Mouse (Mus musculus) limb, embryonic 11.5 days (tissue): ENCODE measurements around the gene Ubr4. TPM values are rescaled to one million over a fixed set of nuclear protein-coding genes. Genes with fewer than 3 reads are reported as not detected.

Experiments used
- ATAC-seq: fragments of 200-750 bp; cut with Nextera tagmentation; 2 replicates; pipeline ENCODE4 v1.8.0; 2017; ENCODE audit warnings: low read depth; ENCODE audit not compliant: insufficient number of reproducible peaks, low FRiP score, low TSS enrichment
- DNase-seq: peaks from one replicate; pipeline ENCODE4 v3.0.0-alpha.2; 2015; ENCODE audit warnings: low spot score
- H3K27ac ChIP-seq: fragments of 300-500 bp; sonication (generic); replicated peaks from 2 replicates; pipeline ENCODE4 v1.5.1; 2014; ENCODE audit warnings: low read depth, mild to moderate bottlenecking, low read length
- H3K27me3 ChIP-seq: fragments of 300-500 bp; sonication (generic); 2 replicates; pipeline ENCODE4 v1.6.1; 2014; ENCODE audit warnings: mild to moderate bottlenecking, low read length, mixed read lengths; ENCODE audit not compliant: control insufficient read depth, insufficient read depth
- H3K36me3 ChIP-seq: fragments of 300-500 bp; sonication (generic); 2 replicates; pipeline ENCODE4 v1.6.1; 2014; ENCODE audit warnings: mild to moderate bottlenecking, low read length, moderate library complexity, mixed read lengths; ENCODE audit not compliant: control insufficient read depth, insufficient read depth
- H3K4me1 ChIP-seq: fragments of 300-500 bp; sonication (generic); 2 replicates; pipeline ENCODE4 v1.6.1; 2014; ENCODE audit warnings: low read length, mixed read lengths; ENCODE audit not compliant: control insufficient read depth, insufficient read depth
- H3K4me2 ChIP-seq: fragments of 300-500 bp; sonication (generic); 2 replicates; pipeline ENCODE4 v1.6.1; 2014; ENCODE audit warnings: low read depth, mild to moderate bottlenecking, moderate library complexity; ENCODE audit not compliant: severe bottlenecking
- H3K4me3 ChIP-seq: fragments of 300-500 bp; sonication (generic); 2 replicates; pipeline ENCODE4 v1.5.1; 2014; ENCODE audit warnings: low read depth, low read length
- H3K9ac ChIP-seq: fragments of 300-500 bp; sonication (generic); 2 replicates; pipeline ENCODE4 v1.6.1; 2014; ENCODE audit warnings: mild to moderate bottlenecking, low read length
- H3K9me3 ChIP-seq: fragments of 300-500 bp; sonication (generic); 2 replicates; pipeline ENCODE4 v1.6.1; 2016; ENCODE audit warnings: low read length; ENCODE audit not compliant: control insufficient read depth
- WGBS: fragments of 180-500 bp; shearing (Covaris S2); extraction: QIAGEN DNeasy Blood & Tissue Kit; methylation state at CpG from one replicate; pipeline ENCODE4 v1.1.7; 2014; 5-methylcytosine and 5-hydroxymethylcytosine counted together
- polyA plus RNA-seq: library from polyadenylated mRNA; unstranded; fragments of >200 nt; fragmentation: Nextera tagmentation; extraction: Ambion mirVana; gene quantifications from 2 replicates; pipeline ENCODE4 v1.2.1, GENCODE M21; 2014

The Ubr4 gene
- polyA plus RNA-seq, 1 experiment from 2014 or later, result 87.0 TPM

GRCm38 (mm10) chr4:139368038-139368437, 15.6 kb downstream of the Ubr4 start:
- no peak overlapping the region for H3K4me3 ChIP-seq
- no peak overlapping the region for H3K9ac ChIP-seq
- no peaks in the 10 kb centered on the region for H3K27me3 ChIP-seq
- H3K27ac ChIP-seq, result no peak overlapping the region
- 93% methylated on average over 5 of the region's 5 CpGs for WGBS
- no peak for ATAC-seq
- no peaks in the 10 kb centered on the region for H3K4me1 ChIP-seq
- DNase-seq, result no peak
- H3K36me3 ChIP-seq, result peaks cover 54% of the 10 kb centered on the region
- H3K9me3 ChIP-seq, result no peaks in the 10 kb centered on the region
- no peak overlapping the region for H3K4me2 ChIP-seq

GRCm38 (mm10) chr4:139373130-139373529, 20.7 kb downstream of the Ubr4 start:
- 86% methylated on average over 4 of the region's 4 CpGs for WGBS
- H3K4me2 ChIP-seq, result no peak overlapping the region
- H3K36me3 ChIP-seq, result peaks cover 33% of the 10 kb centered on the region
- H3K4me1 ChIP-seq, result no peaks in the 10 kb centered on the region
- no peak overlapping the region for H3K9ac ChIP-seq
- H3K9me3 ChIP-seq, result no peaks in the 10 kb centered on the region
- ATAC-seq, result no peak
- DNase-seq, result no peak
- no peak overlapping the region for H3K4me3 ChIP-seq
- no peaks in the 10 kb centered on the region for H3K27me3 ChIP-seq
- no peak overlapping the region for H3K27ac ChIP-seq

- H3K27ac ChIP-seq, result no peak overlapping the region
- H3K4me3 ChIP-seq, result no peak overlapping the region
- ATAC-seq (no peak), DNase-seq (no peak)
- H3K27me3 ChIP-seq, result no peaks in the 10 kb centered on the region
- WGBS, result 89% methylated on average over 10 of the region's 10 CpGs
- no peaks in the 10 kb centered on the region for H3K4me1 ChIP-seq
- H3K9ac ChIP-seq, result no peak overlapping the region
- H3K36me3 ChIP-seq, result peaks cover 32% of the 10 kb centered on the region
- no peak overlapping the region for H3K4me2 ChIP-seq
- no peaks in the 10 kb centered on the region for H3K9me3 ChIP-seq
Observed at GRCm38 (mm10) chr4:139373531-139373930, 21.1 kb downstream of the Ubr4 start.

GRCm38 (mm10) chr4:139379719-139380118, 27.3 kb downstream of the Ubr4 start:
- Histone ChIP-seq H3K4me3 (peak overlapping the region; percentile 95), H3K9ac (peak overlapping the region; percentile 73), H3K27ac (no peak overlapping the region; the same call in 1 of the 2 replicates), H3K4me2 (peak overlapping the region; percentile 60), H3K27me3 (no peaks in the 10 kb centered on the region), H3K4me1 (peaks cover 5% of the 10 kb centered on the region; the same call in 1 of the 2 replicates), H3K36me3 (peaks cover 5% of the 10 kb centered on the region; the same call in 1 of the 2 replicates), H3K9me3 (no peaks in the 10 kb centered on the region)
- 14% methylated on average over 8 of the region's 8 CpGs for WGBS
- DNase-seq (no peak), ATAC-seq (no peak)

GRCm38 (mm10) chr4:139380207-139380748, 27.9 kb downstream of the Ubr4 start:
- ATAC-seq (peak; percentile 97), DNase-seq (peak; percentile 100)
- Histone ChIP-seq H3K4me1 (peaks cover 5% of the 10 kb centered on the region; the same call in 1 of the 2 replicates), H3K4me2 (peak overlapping the region; percentile 81), H3K27ac (peak overlapping the region; percentile 36; the same call in 1 of the 2 replicates), H3K36me3 (peaks cover 5% of the 10 kb centered on the region; the same call in 1 of the 2 replicates), H3K27me3 (no peaks in the 10 kb centered on the region), H3K4me3 (peak overlapping the region; percentile 95), H3K9me3 (no peaks in the 10 kb centered on the region), H3K9ac (peak overlapping the region; percentile 81)
- WGBS, result under 1% methylated on average over 54 of the region's 54 CpGs

- H3K4me1 ChIP-seq, result peaks cover 5% of the 10 kb centered on the region; the same call in 1 of the 2 replicates
- no peaks in the 10 kb centered on the region for H3K9me3 ChIP-seq
- H3K4me2 ChIP-seq, result peak overlapping the region; percentile 81
- ATAC-seq, result peak; percentile 41
- peak overlapping the region; percentile 81 for H3K9ac ChIP-seq
- 4% methylated on average over 38 of the region's 44 CpGs for WGBS
- no peaks in the 10 kb centered on the region for H3K27me3 ChIP-seq
- H3K36me3 ChIP-seq, result peaks cover 4% of the 10 kb centered on the region; the same call in 1 of the 2 replicates
- DNase-seq, result no peak
- peak overlapping the region; percentile 36; the same call in 1 of the 2 replicates for H3K27ac ChIP-seq
- peak overlapping the region; percentile 95 for H3K4me3 ChIP-seq
Observed at GRCm38 (mm10) chr4:139380775-139381451, 28.5 kb downstream of the Ubr4 start.

GRCm38 (mm10) chr4:139381452-139381845, 29.0 kb downstream of the Ubr4 start:
- Histone ChIP-seq H3K9me3 (no peaks in the 10 kb centered on the region), H3K4me2 (peak overlapping the region; percentile 81), H3K27me3 (no peaks in the 10 kb centered on the region), H3K4me3 (peak overlapping the region; percentile 95), H3K27ac (no peak overlapping the region), H3K4me1 (peaks cover 5% of the 10 kb centered on the region; the same call in 1 of the 2 replicates), H3K36me3 (peaks cover 3% of the 10 kb centered on the region; the same call in 1 of the 2 replicates), H3K9ac (peak overlapping the region; percentile 81; the same call in 1 of the 2 replicates)
- ATAC-seq (no peak), DNase-seq (no peak)
- WGBS, result 58% methylated on average over 4 of the region's 4 CpGs

GRCm38 (mm10) chr4:139382231-139382630, 29.8 kb downstream of the Ubr4 start:
- Histone ChIP-seq H3K4me3 (no peak overlapping the region), H3K27ac (no peak overlapping the region), H3K9ac (no peak overlapping the region), H3K4me2 (no peak overlapping the region), H3K36me3 (peaks cover under 1% of the 10 kb centered on the region; the same call in 1 of the 2 replicates), H3K9me3 (no peaks in the 10 kb centered on the region), H3K27me3 (no peaks in the 10 kb centered on the region), H3K4me1 (peaks cover 5% of the 10 kb centered on the region; the same call in 1 of the 2 replicates)
- DNase-seq (no peak), ATAC-seq (no peak)
- WGBS, result 82% methylated on average over 7 of the region's 7 CpGs
